Mouse (Mus musculus): ENCODE results near the gene 4933402J07Rik. TPM values are rescaled to one million over a fixed set of nuclear protein-coding genes. Genes with fewer than 3 reads are reported as not detected.

The 4933402J07Rik gene
- total RNA-seq (2021): not detected

DNA sequence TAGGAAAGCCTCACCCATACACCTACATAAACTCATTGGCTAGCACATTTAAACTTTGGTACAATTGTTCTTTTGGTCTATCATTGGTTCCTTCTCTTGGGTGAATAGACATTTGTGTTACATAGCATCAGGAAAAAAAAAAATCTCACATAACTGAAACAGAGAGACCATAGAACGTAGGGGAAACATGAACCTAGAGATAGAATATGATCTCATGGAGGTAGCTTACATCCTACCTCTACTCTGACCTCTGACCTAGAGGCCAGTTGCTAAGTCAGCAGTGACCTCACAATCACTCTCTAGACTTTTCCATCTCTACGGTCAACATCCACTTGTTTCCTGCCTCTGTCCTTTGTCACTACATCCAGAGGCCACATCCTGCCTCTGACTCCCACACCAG lies at the start of gene 4933402J07Rik:
TSS of gene 4933402J07Rik (plus strand) at position 301 of the 400 bp plus-strand sequence.
- DNase-seq: no peak

DNA sequence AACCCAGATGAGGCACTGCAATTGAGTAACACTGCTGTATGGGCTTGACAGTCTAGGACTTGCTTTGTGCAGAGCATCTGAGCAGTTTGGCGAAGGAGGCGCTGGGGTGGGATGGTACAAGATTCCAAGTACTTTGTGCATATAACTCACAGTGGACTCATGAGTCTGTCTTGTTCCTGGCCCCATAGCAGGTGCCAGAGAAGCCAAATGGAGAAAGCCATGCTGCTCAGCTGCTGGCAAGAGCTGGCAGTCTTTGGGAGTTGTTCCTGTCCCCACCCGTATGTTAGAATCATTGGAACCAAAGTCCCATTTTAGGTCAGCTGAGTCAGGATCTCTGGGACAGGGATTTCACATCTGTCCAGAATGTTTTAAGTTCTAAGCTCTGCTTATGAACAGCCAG lies 46.5 kb upstream of the 4933402J07Rik start:
- no peak for DNase-seq

- DNase-seq: no peak
Observed at GRCm38 (mm10) chr8:87525006-87525405, 38.6 kb upstream of the 4933402J07Rik start.

DNA sequence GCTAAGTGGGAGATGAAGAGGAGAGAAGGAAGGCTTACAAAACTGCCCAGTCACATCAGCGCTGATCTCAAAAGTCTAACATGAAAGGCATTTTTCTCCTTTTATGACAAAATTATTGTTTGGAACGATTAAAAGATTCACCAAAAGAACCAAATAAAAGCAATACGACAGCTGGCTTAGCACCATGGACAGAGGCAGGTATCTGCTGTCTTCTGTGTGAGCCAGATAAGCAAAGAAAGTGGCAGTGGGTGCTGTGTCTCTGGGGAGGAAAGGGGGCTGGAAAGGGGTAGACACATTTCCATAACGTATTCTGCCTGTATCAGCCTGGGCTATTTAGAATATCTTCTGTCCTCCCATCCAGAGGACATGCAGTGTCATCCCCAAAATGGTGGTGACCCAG lies 32.5 kb upstream of the 4933402J07Rik start:
- DNase-seq: peak; percentile 11

- no peak for DNase-seq
Observed at GRCm38 (mm10) chr8:87533476-87533875, 30.2 kb upstream of the 4933402J07Rik start.

DNA sequence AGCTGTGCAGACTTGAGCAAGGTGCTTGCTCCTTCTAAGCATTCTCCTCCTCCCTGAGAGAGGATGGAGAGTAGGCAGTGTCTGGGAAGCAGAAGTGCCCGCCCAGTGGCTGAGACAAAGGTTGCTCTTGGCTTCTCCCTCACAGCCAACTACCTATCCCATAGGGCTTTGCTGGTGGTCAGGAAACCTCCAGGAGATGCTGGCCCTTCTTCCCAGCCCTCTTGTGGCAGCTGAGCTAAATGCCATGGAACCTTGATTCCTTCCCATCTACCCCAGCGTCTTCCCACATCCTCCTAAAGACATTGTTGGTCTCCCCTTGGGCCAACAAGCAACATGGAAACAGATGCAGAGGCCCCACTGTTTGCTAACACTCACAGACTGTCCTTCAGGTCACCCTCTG lies 28.8 kb upstream of the 4933402J07Rik start:
- no peak for DNase-seq

- DNase-seq: peak; percentile 89
Observed at GRCm38 (mm10) chr8:87536615-87537329, 26.9 kb upstream of the 4933402J07Rik start.

DNA sequence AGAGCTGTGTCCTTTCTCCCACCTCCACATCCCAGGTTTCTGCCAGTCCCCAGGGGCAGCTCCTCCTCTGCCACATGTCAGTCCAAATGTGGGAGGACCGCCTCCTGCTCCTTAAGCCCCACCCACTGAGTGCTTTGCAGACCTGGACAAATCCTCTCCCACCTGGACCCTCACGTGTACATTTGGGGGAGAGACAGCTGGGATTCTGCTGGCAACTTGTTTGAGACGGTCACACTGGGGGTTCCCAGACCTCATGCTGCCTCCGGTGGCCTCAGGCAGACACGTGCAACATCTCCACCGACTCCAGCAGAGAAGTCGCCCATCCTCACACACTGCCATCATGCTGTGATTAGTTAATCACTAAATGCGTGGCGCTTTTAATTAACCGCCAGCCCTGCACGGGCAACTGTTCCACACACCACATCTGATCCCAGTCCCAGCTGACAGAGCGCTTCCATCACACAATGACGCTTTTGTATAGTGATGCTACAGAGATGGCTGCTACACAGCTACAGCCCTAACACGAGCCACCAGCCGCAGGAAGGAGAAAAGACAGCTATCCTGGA lies 23.7 kb upstream of the 4933402J07Rik start:
- DNase-seq: no peak

DNA sequence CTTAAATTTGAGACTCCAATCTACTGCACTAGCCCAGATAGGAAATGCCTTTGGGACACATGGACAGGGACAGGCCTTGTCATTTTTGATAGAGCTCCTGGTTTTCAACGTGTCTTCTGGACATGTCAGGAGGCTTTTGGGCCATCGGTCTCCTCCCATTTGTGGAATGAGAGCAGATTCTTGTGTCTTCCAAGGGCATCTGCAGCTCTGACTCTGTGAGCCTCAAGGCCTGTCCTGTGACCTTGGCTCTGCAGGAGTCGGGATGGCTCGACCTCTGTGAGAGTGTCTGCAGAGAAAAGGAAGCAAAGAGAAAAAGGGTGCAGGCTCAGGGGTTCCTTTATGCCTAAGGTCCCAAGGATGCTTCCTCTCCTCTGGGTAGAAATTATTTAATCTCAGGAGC lies 13.8 kb upstream of the 4933402J07Rik start:
- no peak for DNase-seq

DNA sequence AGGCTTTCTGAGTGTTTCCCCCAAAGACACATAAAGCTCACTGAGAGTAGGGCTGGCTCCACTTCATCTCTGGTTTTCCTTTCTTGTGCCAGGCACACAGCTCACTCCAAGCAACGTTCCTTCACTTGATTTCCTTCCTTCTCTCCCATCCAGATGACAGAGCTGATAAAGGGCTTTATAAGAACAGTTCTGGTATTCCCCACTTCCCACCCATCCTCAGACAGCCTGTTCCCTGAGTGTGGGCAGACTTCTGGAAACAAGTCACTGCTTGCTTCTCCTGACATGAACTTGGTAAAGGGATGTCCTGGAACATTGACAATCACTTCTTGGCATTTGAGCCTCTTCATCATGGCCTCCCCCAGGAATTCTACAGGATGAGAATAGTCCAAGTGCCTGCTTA lies 10.9 kb upstream of the 4933402J07Rik start:
- no peak for DNase-seq

- no peak for DNase-seq
Observed at GRCm38 (mm10) chr8:87560801-87561200, 2.9 kb upstream of the 4933402J07Rik start.

DNA sequence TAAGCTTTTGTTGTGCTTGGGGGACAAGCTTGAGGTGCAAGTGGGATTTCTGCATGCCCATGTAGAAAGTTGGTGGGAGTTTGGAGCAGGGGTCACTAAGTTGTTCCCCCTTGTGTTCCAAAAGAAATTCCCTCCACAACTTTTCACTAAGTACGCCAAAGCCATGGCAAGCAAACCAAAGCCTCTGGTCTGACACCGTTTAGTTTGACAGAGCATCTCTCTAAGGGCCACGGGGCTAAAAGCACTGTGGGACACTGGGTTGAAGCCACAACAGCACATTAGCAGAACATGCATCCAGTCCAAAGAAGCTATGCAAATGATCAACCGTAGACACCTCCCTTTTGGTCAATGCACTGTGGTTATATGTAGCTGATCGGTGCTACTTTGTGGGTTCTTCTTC lies 5.5 kb downstream of the 4933402J07Rik start:
- DNase-seq: no peak

DNA sequence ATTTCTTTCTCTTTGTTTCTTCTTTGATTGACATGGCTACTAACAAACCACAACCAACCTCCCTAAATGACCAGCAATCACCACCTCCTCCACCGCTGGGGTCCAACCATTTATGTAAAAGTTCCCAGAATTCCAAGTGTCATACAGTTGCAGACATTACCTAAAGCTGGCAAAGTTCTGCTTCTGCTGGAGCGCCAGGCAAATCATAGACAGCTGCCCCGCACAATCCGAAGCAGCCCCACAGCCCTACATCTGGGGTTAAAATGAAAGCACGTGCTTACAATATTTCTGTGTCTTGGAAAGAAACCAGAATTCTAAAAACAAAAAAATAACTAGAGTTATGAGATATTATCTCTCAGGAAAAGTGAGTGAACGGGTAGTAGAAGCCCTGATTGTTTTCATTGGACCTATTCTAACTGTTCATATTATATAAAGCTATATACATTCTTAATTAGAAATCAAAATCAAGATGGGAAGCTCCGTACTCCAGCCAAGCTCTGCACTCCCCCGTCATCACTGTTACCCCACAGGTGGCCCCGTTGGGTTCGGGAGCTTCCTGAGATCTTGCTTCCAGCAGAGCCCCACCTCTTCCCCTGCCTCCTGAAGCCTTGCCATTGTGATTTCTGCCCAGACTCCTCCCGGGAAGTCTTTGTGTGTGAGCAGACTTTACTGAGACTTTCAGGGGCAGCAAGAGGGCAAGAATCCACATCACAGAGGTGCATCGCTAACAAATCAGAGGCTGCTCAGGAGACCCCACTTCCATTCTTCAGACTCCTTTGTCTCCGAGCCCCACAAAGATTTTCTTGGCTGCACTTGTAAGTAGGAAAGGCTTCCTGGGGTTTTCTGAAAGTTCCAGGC lies 6.3 kb downstream of the 4933402J07Rik start:
- DNase-seq: peak; percentile 33

DNA sequence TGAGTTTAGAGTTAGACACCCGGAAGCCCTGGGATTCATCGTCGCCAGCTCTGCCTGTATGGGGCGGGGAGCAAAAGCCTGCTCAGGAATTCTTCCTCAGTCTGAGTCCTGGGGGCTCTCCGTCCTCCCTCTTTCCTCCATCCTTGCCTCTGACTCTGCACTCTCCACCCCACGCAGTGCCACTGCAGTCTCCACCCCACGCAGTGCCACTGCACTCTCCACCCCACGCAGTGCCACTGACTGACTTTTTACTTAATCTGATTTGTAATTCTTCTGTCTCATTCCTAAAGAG lies 6.9 kb downstream of the 4933402J07Rik start:
- no peak for DNase-seq

DNA sequence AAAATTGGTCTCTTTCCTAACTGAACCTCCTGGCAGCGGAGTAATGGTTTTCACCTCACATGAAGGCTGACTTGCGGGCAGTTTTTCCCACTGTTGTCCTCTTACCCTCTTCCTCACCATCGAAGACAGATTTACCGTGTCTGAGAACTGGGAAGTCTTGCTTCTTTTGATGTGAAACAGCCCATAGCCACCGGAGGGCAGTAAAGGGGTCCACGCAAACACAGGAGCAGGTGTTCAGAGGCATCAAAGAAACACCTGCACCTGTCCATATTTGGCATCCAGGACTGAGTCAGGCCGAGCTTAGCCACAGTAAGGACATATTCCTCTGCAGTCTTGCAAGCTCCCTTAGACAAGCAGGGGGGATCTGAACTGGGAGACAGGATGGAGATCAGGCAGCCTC lies 7.2 kb downstream of the 4933402J07Rik start:
- DNase-seq: no peak

DNA sequence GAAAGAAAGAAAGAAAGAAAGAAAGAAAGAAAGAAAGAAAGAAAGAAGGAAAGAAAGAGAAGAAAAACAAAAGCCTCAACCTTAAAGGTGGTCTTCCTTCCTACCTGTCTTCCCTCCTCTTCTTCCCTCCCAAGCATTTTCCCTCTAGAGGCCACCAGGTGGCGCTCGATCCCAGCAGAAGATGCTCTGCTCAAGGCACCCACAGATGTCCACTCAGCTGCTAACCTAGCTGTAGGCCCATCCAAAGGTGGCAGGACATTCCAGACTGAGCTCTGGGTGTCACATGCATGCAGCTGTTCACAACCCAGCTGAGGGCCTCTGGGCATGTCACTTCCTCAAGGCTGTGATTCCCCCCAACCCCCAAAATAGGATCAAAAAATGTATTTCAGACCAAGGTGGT lies 30.6 kb downstream of the 4933402J07Rik start:
- DNase-seq: peak; percentile 68

DNA sequence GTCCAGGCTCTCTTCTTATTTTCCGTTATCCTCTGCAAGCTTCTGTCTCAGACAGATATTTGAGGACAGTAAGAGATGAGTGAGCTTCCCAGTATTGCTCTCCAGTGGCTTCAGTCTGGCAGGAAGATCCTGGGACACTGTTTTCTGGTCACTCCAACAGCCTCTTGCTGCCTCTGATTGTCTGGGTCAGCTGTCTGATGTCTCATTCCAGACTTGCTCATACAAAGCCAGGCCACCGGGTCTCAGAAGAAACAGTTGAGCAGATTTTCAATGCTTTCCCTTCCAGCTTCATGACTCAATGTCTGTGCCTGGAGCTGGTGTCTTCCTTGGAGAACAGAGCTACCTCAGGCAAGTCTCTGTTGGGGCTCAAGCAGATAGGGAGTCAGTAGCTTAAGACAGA lies 39.1 kb downstream of the 4933402J07Rik start:
- no peak for DNase-seq

GRCm38 (mm10) chr8:87609110-87609509 lies 45.5 kb downstream of the 4933402J07Rik start:
- DNase-seq: no peak

- no peak for DNase-seq
Observed at GRCm38 (mm10) chr8:87609651-87610192, 46.1 kb downstream of the 4933402J07Rik start.

DNA sequence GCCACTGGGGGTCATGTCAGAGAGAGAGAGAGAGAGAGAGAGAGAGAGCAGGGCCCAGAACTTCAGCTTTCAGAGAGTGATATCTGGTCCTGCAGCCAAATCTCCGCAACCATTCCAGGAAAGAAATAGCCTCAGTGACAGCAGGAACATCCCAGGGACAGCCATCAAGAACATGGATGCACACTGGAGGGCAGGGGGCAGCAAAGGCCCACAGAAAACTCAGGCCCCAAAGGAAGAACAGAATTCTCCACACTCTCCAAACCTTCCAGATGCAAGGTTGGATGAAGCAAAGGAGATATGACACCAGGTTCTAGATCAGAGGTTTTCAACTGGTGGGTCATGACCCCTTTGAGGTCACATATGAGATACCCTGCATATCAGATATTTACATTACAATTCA lies 50.0 kb downstream of the 4933402J07Rik start:
- DNase-seq: peak; percentile 6

GRCm38 (mm10) chr8:87619118-87619517 lies 55.5 kb downstream of the 4933402J07Rik start:
- DNase-seq: peak; percentile 49

GRCm38 (mm10) chr8:87619529-87619928 lies 55.9 kb downstream of the 4933402J07Rik start:
- no peak for DNase-seq

DNA sequence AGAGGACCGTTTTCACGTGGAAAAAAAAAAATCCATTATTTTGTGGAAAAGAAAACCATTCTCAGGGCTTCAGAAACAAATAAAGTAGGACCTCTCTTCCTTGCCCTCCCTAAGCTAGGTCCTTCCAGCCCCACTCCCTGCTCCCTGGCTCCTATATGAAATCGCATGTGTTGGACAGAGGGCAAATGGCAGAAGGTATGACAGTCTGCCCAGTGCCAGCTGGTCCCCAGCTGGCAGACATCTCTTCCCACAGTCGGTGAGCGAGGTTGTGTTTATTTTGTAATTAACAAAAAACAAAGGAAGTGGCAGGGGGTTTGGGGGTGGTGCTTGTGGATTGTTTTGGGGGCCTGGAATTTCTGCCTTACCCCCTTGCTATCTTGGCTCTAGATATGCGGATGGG lies 56.6 kb downstream of the 4933402J07Rik start:
- no peak for DNase-seq

Data from heart, postnatal 4 days (tissue).